Mouse (Mus musculus) midbrain, embryonic 13.5 days (tissue): ENCODE results near the gene Cbln3. TPM values are rescaled to one million over a fixed set of nuclear protein-coding genes. Genes with fewer than 3 reads are reported as not detected.

Source experiments
- ATAC-seq: fragments of 200-750 bp; cut with Nextera tagmentation; 2 replicates; pipeline ENCODE4 v1.8.0; 2017; ENCODE audit warnings: mild to moderate bottlenecking, moderate TSS enrichment, moderate library complexity
- H3K27ac ChIP-seq: fragments of 300-500 bp; sonication (generic); 2 replicates; pipeline ENCODE4 v1.5.1; 2015; ENCODE audit warnings: inconsistent platforms, mild to moderate bottlenecking, moderate library complexity
- H3K27me3 ChIP-seq: fragments of 300-500 bp; sonication (generic); 2 replicates; pipeline ENCODE4 v1.6.1; 2015; ENCODE audit warnings: mild to moderate bottlenecking, inconsistent platforms
- H3K36me3 ChIP-seq: fragments of 300-500 bp; sonication (generic); 2 replicates; pipeline ENCODE4 v1.6.1; 2015; ENCODE audit warnings: mild to moderate bottlenecking, inconsistent platforms
- H3K4me1 ChIP-seq: fragments of 300-500 bp; sonication (generic); replicated peaks from 2 replicates; pipeline ENCODE4 v1.6.1; 2015; ENCODE audit warnings: inconsistent platforms
- H3K4me2 ChIP-seq: fragments of 300-500 bp; sonication (generic); replicated peaks from 2 replicates; pipeline ENCODE4 v1.6.1; 2015; ENCODE audit warnings: moderate library complexity, mild to moderate bottlenecking, inconsistent platforms
- H3K4me3 ChIP-seq: fragments of 300-500 bp; sonication (generic); replicated peaks from 2 replicates; pipeline ENCODE4 v1.5.1; 2015; ENCODE audit warnings: mild to moderate bottlenecking, inconsistent platforms
- H3K9ac ChIP-seq: fragments of 300-500 bp; sonication (generic); replicated peaks from 2 replicates; pipeline ENCODE4 v1.6.1; 2015; ENCODE audit warnings: mild to moderate bottlenecking, inconsistent platforms
- H3K9me3 ChIP-seq: fragments of 300-500 bp; sonication (generic); 2 replicates; pipeline ENCODE4 v1.6.1; 2016; ENCODE audit warnings: mild to moderate bottlenecking, inconsistent platforms
- WGBS: fragments of 180-500 bp; shearing (Covaris S2); methylation state at CpG from one replicate; pipeline ENCODE4 v1.1.7; 2015; 5-methylcytosine and 5-hydroxymethylcytosine counted together
- polyA plus RNA-seq: library from polyadenylated mRNA; unstranded; fragments of >200 nt; fragmentation: Nextera tagmentation; extraction: Ambion mirVana; gene quantifications from 2 replicates; pipeline ENCODE4 v1.2.1, GENCODE M21; 2015

Cbln3 gene
- polyA plus RNA-seq, 1 experiment from 2014 or later = 0.23 TPM

GRCm38 (mm10) chr14:55877469-55878315 is 6.5 kb downstream of the Cbln3 start:
- no peak overlapping the region for H3K27ac ChIP-seq
- no peak overlapping the region for H3K4me2 ChIP-seq
- H3K36me3 ChIP-seq = peaks cover 7% of the 10 kb centered on the region
- no peaks in the 10 kb centered on the region for H3K9me3 ChIP-seq
- H3K4me3 ChIP-seq = no peak overlapping the region
- WGBS = 41% methylated on average over 14 of the region's 14 CpGs
- no peak for ATAC-seq
- no peaks in the 10 kb centered on the region for H3K27me3 ChIP-seq
- no peak overlapping the region for H3K9ac ChIP-seq
- H3K4me1 ChIP-seq = peaks cover 11% of the 10 kb centered on the region

DNA sequence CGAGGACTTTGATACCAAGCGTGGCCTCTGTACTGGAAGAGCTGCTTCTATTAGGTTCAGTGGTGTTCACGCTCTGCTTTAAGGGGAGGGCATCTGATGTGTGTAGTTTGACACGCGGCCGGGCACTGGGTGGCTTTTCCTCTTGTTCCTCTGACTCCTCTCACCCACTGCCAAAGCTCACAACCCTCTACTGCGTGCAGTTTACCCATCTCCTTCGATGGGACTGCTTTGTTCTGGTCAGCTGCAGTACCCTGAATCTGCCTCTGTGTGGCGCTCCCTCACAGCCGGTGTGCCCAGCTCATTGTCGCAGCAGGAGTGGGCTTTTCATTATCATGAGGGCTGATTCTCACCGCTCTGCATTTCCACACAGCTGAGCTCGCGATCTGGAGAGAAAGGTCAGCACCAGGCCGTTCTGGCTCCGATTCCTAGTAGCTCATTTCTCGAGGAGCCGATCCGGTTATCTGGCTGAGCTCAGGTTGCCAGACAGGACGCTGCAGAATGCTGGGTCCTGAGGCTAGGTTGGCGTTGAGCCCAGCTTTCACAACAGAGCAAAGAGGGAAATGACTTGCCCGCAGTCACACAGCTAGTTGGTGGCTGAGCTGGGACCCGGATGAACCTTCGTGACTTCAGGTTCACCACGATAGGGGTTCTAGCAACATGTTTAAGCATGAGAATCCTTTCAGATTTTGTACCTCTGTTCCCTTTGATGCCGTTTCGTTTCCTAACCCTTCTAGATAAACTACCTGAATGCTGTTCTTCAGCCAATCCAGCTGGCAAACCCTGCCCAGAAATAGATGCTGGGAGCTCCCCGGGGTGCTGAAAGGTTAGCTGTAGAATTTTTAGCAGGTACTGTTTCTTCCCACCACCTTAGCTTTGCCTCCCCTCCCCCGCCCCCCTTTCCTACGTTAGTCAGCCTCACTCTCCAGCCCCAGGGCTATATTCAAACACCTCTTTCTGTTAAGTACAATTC is 10.2 kb downstream of the Cbln3 start:
- Histone ChIP-seq H3K36me3 (peaks cover 44% of the 10 kb centered on the region), H3K9me3 (no peaks in the 10 kb centered on the region), H3K9ac (peak overlapping the region; percentile 47; the same call in 1 of the 2 replicates), H3K4me2 (peak overlapping the region; percentile 25), H3K27ac (peak overlapping the region; percentile 45), H3K27me3 (no peaks in the 10 kb centered on the region), H3K4me1 (peaks cover 11% of the 10 kb centered on the region), H3K4me3 (peak overlapping the region; percentile 17)
- WGBS = 15% methylated on average over 30 of the region's 30 CpGs
- ATAC-seq = peak; percentile 77

GRCm38 (mm10) chr14:55873242-55873713 is 10.9 kb downstream of the Cbln3 start:
- Histone ChIP-seq H3K4me2 (peak overlapping the region; percentile 25; the same call in 1 of the 2 replicates), H3K9ac (peak overlapping the region; percentile 47; the same call in 1 of the 2 replicates), H3K36me3 (peaks cover 51% of the 10 kb centered on the region), H3K27ac (peak overlapping the region; percentile 45), H3K4me3 (no peak overlapping the region), H3K9me3 (no peaks in the 10 kb centered on the region), H3K4me1 (peaks cover 11% of the 10 kb centered on the region), H3K27me3 (no peaks in the 10 kb centered on the region)
- 89% methylated on average over 8 of the region's 8 CpGs for whole genome bisulfite sequencing
- peak; percentile 44; the same call in 1 of the 2 replicates for ATAC-seq

DNA sequence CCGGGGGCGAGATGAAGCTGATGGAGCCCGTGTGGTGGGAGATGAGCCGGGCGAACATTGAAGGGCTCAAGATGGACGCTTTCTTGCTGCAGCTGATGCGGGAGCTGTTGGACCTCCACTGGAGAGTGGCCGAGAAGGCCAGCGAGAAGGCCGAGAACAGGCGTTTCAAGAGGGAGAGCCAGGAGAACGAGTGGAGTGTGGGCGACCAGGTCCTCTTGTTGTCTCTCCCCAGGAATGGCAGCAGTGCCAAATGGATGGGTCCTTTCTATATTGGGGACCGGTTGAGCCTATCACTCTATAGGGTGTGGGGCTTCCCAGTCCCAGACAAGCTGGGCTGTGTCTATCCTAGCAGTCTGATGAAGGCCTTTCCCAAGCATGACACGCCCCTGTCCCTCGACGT is 11.6 kb downstream of the Cbln3 start:
- no peaks in the 10 kb centered on the region for H3K27me3 ChIP-seq
- no peak overlapping the region for H3K27ac ChIP-seq
- 88% methylated on average over 17 of the region's 17 CpGs for WGBS
- ATAC-seq = peak; percentile 31; the same call in 1 of the 2 replicates
- no peak overlapping the region for H3K4me2 ChIP-seq
- H3K9ac ChIP-seq = 0 out of 2 replicates have a peak overlapping the region, but pooled peaks have one; percentile 19
- H3K9me3 ChIP-seq = no peaks in the 10 kb centered on the region
- peaks cover 15% of the 10 kb centered on the region for H3K4me1 ChIP-seq
- peaks cover 58% of the 10 kb centered on the region for H3K36me3 ChIP-seq
- no peak overlapping the region for H3K4me3 ChIP-seq

- Histone ChIP-seq H3K9ac (no peak overlapping the region), H3K36me3 (peaks cover 58% of the 10 kb centered on the region), H3K27ac (no peak overlapping the region), H3K4me2 (no peak overlapping the region), H3K27me3 (no peaks in the 10 kb centered on the region), H3K9me3 (no peaks in the 10 kb centered on the region), H3K4me1 (peaks cover 15% of the 10 kb centered on the region), H3K4me3 (no peak overlapping the region)
- WGBS = 90% methylated on average over 11 of the region's 12 CpGs
- no peak for ATAC-seq
These were observed 12.2 kb downstream of the Cbln3 start for GRCm38 (mm10) chr14:55872039-55872438.

DNA sequence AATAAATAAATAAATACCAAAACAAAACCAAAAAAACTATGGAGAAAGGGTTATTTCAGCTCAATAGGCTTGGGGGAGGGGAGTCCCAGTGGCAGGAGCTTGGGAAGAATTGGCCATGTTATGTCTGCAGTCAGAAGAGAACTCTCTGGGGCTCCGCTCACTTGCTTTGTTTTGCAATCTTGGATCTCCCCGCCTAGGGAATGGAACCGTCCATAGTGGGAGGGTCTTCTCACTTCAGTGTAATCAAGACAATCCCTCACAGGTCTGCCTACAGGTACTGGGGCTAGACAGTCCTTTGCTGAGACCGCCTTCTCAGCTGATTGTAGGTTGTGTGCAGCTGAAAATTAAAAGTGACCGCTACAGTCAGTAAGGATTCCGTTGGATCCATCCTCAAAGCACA is 14.7 kb downstream of the Cbln3 start:
- WGBS = 97% methylated on average over 6 of the region's 6 CpGs
- Histone ChIP-seq H3K27me3 (no peaks in the 10 kb centered on the region), H3K27ac (no peak overlapping the region), H3K4me3 (no peak overlapping the region), H3K4me1 (peaks cover 15% of the 10 kb centered on the region), H3K4me2 (no peak overlapping the region), H3K36me3 (peaks cover 83% of the 10 kb centered on the region), H3K9me3 (no peaks in the 10 kb centered on the region), H3K9ac (no peak overlapping the region)
- ATAC-seq = no peak

- H3K4me1 ChIP-seq = peaks cover 13% of the 10 kb centered on the region
- no peaks in the 10 kb centered on the region for H3K9me3 ChIP-seq
- H3K36me3 ChIP-seq = peaks cover 92% of the 10 kb centered on the region
- no peak overlapping the region for H3K9ac ChIP-seq
- no peak overlapping the region for H3K4me2 ChIP-seq
- 85% methylated on average over 14 of the region's 14 CpGs for WGBS
- H3K4me3 ChIP-seq = no peak overlapping the region
- ATAC-seq = no peak
- no peak overlapping the region for H3K27ac ChIP-seq
- no peaks in the 10 kb centered on the region for H3K27me3 ChIP-seq
These were observed 15.8 kb downstream of the Cbln3 start for GRCm38 (mm10) chr14:55868230-55869026.

GRCm38 (mm10) chr14:55866962-55867361 is 17.2 kb downstream of the Cbln3 start:
- WGBS = 37% methylated on average over 4 of the region's 4 CpGs
- H3K9ac ChIP-seq = no peak overlapping the region
- H3K9me3 ChIP-seq = no peaks in the 10 kb centered on the region
- no peak for ATAC-seq
- H3K27me3 ChIP-seq = no peaks in the 10 kb centered on the region
- H3K4me2 ChIP-seq = no peak overlapping the region
- H3K36me3 ChIP-seq = peaks cover 85% of the 10 kb centered on the region
- peaks cover 17% of the 10 kb centered on the region for H3K4me1 ChIP-seq
- no peak overlapping the region for H3K4me3 ChIP-seq
- no peak overlapping the region for H3K27ac ChIP-seq

GRCm38 (mm10) chr14:55863773-55864172 is 20.4 kb downstream of the Cbln3 start:
- Histone ChIP-seq H3K27me3 (no peaks in the 10 kb centered on the region), H3K9me3 (no peaks in the 10 kb centered on the region), H3K4me2 (no peak overlapping the region), H3K27ac (no peak overlapping the region), H3K4me1 (peaks cover 32% of the 10 kb centered on the region), H3K36me3 (peaks cover 53% of the 10 kb centered on the region), H3K4me3 (no peak overlapping the region), H3K9ac (no peak overlapping the region)
- peak; percentile 31; the same call in 1 of the 2 replicates for ATAC-seq
- 30% methylated on average over 7 of the region's 7 CpGs for WGBS

DNA sequence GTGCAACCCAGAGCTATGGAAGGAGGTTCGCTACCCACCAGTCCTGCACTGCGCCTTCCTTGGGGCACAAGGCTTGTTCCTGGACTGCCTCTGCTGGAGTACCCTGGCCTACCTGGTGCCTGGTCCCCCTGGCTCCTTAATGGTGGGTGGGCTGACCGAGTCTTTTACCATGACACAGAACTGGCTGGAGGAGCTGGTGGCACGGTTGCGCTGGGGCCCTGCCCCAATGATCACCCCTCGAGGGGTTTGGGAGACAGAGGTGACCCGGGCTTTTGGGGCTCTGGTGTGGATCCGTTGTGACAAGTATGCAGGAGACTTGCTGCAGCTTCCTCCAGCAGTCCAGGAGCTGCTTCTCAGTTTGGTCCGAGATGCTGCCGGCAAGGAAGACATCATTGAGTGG is 21.2 kb downstream of the Cbln3 start:
- Histone ChIP-seq H3K9ac (0 out of 2 replicates have a peak overlapping the region, but pooled peaks have one; percentile 11), H3K27me3 (no peaks in the 10 kb centered on the region), H3K36me3 (peaks cover 45% of the 10 kb centered on the region), H3K4me3 (no peak overlapping the region), H3K4me1 (peaks cover 40% of the 10 kb centered on the region), H3K9me3 (no peaks in the 10 kb centered on the region), H3K27ac (no peak overlapping the region), H3K4me2 (no peak overlapping the region)
- 95% methylated on average over 10 of the region's 10 CpGs for WGBS
- no peak for ATAC-seq

- Histone ChIP-seq H3K4me1 (peaks cover 43% of the 10 kb centered on the region), H3K27me3 (no peaks in the 10 kb centered on the region), H3K9me3 (no peaks in the 10 kb centered on the region), H3K36me3 (peaks cover 42% of the 10 kb centered on the region), H3K9ac (no peak overlapping the region), H3K27ac (no peak overlapping the region; the same call in 1 of the 2 replicates), H3K4me3 (no peak overlapping the region), H3K4me2 (no peak overlapping the region)
- 72% methylated on average over 6 of the region's 6 CpGs for WGBS
- no peak; the same call in 1 of the 2 replicates for ATAC-seq
These were observed 22.0 kb downstream of the Cbln3 start for GRCm38 (mm10) chr14:55862186-55862585.
